Mouse (Mus musculus) cerebellum, adult 2 months (tissue): ENCODE data around the gene Sgms1.

Experiments used
- CTCF ChIP-seq: fragments of 200-500 bp; IDR thresholded peaks from 2 replicates; pipeline ENCODE4 v1.5.1; 2011; ENCODE audit warnings: low read depth, mild to moderate bottlenecking, control low read depth, low read length, moderate library complexity, borderline replicate concordance; ENCODE audit not compliant: insufficient read depth
- POLR2A ChIP-seq: fragments of 200-500 bp; IDR thresholded peaks from 2 replicates; pipeline ENCODE4 v1.6.1; 2011; ENCODE audit warnings: low read length, control low read depth, borderline replicate concordance; ENCODE audit not compliant: insufficient read depth

GRCm38 (mm10) chr19:32319531-32320365 is 69.8 kb downstream of the Sgms1 start:
- no peak for TF ChIP-seq CTCF
- TF ChIP-seq POLR2A, result no peak
